Mouse (Mus musculus) 416B (cell line): ENCODE data around the gene Slc25a22.

Experiments
- DNase-seq: peaks from one replicate; pipeline ENCODE4 v3.0.0; 2011; ENCODE audit warnings: low read depth

Slc25a22 gene

DNA sequence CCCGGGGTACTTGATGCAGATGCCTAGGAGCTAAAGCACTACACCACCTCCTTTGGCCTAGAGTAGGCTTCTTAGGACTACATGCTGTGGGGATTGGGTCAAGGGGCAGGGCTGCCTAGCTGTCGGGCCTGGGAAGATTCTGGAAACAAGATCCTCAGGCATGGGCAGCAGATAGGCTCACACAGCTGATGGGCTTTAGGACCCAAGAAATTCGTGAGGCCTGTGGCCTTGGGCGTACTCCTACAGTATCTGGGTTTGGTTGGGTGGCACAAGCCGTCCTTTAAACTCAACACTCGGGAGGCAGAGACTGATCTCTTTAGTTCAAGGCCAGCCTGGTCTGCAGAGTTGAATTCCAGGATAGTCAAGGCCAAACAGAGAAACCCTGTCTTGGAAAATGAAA, 34.5 kb upstream of the Slc25a22 start:
- DNase-seq: no peak

DNA sequence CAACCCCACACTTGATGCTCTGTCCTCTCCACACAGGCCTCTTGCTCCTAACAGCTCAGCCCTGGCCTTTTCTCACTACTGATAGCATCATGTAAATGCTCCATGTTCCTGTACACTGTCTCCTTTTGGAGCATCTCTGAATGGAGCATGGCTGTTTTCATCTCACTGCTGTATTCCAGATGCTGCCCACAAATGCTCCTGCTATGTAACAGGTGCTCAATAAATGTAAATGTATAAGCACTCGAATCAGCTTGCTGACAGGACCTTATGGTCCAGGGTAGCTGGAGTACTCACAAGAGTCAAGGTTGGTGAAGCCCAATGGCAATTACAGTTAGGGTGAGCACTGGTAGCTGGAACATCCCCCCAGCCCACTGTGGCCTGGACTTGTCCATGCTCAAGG, 33.5 kb upstream of the Slc25a22 start:
- no peak for DNase-seq

DNA sequence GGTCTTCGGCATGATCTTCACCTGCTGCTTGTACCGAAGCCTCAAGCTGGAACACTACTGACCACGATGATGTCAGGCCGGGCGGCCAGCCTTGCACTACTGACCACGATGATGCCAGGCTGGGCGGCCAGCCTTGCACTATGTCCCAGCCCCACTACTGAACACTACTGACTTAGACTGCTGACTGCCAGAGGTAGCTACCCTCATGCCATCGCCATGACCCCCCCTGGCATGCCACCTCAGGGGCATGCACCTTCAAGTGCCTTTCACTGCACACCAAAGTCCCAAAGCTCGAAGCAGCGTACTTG, 32.9 kb upstream of the Slc25a22 start:
- DNase-seq: no peak

DNA sequence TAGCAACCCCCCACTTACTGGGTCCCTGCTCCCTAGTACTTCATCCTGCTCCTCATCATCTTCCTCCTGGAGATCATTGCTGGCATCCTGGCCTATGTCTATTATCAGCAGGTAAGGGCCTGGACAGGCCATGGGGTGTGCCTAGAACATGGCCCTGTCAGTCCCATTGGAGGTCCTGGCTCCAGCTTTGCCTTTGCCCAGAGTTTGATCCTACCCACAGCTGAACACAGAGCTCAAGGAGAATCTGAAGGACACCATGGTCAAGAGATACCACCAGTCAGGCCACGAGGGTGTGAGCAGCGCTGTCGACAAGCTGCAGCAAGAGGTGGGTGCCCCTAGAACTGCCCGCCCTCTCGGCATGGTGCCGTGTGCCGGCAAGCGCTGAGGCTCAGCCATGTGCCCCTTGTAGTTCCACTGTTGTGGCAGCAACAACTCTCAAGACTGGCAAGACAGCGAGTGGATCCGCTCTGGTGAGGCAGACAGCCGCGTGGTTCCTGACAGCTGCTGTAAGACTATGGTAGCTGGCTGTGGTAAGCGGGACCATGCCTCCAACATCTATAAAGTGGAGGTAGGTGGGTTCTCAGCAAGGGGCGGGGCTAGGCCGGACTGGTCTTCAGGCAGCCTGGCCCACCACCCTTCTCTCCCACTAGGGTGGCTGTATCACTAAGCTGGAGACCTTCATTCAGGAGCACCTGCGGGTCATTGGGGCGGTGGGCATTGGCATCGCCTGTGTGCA, 32.4 kb upstream of the Slc25a22 start:
- DNase-seq: no peak

DNA sequence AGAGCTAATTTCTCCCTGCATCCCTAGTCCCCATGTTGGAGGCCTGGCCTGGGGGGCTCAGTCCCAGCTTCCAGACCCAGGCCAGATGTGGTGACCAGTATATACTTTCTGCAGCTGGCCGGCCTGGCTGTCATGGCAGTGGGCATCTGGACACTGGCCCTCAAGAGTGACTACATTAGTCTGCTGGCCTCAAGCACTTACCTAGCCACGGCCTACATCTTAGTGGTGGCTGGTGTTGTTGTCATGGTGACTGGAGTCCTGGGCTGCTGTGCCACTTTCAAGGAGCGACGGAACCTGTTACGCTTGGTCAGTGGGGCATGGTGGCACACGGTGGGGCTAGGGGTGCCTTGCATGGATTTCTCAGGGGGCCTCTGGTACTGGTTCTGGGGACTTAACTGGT, 31.7 kb upstream of the Slc25a22 start:
- DNase-seq: no peak

DNA sequence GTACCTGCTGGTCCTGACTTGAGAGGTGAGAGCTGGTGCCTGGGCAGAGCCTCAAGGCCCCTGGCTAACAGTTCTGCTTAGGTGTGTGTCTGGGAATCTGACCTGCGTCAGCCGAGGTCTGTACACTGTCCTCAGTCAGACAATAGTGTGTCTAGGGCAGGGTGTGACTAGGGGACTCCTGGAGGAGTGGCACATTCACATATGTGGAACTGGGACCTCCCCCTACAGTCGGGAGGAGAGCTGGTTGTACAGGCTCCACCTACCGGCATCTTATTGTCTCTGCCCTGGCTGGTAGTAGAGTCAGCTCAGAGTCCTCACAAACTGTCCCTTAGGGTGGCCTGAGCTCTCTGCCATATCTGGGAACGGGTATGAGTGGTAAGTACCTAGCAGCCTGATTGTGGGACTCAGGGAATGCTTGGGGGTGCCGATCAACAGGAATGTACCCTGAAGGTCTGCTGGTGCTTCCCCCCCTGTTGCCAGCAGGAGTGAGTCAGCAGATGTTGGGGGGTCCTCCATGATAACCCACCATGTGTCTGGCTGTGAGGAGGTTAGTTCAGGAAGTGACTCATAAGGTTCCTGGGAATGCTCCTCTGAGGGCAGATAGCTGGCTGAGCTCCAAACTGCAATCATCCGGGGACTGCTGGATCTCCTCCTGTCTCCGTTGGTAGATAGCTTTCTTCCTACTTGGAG, 31.0 kb upstream of the Slc25a22 start:
- DNase-seq: peak; percentile 95

DNA sequence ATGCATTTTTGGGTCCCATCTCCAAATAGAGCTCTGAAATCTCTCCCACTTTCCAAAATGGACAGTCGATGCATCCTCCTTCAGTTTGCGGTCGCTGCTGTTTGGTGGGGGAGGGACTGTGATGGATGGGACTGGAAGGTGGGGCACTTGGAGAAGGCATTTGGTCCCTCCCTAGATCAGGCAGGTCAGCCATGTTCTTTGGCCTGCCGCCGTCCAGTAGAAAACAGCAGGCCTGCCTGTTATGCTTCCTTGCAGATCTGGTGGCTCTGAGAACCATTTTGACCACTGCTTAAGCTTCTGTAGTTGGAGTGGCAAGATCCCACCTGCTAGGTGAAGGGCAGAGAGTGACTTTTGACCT, 30.5 kb upstream of the Slc25a22 start:
- DNase-seq: peak; percentile 59

DNA sequence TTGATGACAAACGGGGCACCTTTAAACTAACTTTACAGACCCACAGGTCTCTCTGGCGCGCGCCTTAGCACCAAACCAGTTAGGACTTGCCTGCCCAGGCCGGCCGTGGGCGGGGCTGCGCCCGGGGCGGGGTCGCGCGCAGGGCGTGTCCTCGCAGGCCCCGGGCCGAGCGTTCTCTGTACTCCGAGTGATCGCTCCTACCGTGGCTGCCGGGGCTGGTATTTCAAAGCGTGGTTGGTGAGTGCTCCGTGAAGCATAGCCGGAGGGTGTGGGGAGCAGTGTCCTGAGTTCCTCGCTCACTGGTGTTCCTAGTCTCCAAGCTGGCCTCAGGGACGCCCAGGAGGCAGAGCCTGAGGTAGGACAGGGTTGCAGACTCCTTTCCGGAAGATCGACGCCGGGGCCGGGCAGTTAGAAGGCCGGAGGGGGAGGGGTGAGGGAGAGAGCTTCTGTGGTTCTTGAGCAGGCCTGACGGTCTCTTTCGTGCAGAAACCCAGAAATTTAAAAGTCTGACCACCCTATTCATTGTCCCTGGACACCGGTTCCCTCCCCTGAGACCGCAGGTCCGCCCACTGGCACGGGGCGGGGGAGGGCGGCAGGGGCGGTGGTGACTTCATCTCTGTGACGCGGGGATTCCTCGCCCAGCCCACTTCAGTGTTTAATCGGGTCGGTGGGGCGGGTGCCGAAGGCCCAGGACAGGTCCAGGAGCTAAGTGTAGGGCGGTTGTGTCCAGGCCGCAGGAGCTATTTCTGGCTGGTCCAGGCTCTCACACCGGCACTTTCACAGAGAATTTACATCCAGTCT, 29.7 kb upstream of the Slc25a22 start, which contains the start of gene Cd151:
Cd151 (plus strand) TSS at position 163 of the 801 bp plus-strand sequence.
- DNase-seq: peak; percentile 87

DNA sequence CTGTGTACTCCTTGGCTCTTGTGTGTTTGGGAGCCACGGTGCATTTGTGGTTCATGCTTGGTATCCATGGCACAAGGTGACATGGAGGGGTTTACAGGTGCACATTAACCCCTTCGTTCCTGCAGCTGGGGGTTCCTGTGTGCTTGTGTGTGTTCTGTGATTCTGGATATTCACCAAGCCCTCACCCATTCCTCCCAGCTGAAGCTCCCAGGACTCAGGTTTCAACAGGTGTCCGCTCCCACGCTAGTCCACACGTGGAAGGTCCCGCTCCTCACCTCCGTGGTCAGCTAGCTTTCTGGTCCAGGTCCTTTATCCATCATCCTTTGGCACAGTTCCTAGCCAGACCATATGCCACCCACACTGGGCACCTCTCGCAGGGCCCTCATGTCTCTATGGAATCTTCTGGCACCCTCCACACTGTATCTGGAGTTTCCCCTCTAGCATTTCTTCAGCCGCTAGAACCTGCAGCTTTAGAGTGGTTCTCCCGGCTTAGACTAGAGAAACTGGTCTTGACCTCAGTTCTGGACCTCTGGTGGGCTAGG, 29.0 kb upstream of the Slc25a22 start:
- DNase-seq: no peak

DNA sequence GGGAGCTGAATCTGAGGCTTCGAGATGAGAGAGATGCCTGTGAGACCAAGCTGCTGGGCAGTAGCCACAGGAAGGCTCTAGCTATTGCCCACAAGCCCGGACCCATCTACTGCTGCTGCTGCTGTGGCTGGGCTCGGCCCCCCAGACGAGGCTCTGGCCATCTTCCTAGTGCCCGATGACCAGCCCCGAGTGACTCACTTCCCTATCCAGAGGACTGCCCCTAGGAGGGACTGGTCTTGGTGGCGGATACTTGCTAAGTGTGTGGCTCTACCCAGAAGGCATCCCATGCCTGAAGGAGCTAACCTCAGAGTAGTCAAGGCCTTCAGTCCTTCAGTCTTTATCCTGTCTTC, 28.3 kb upstream of the Slc25a22 start:
- DNase-seq: peak; percentile 88

DNA sequence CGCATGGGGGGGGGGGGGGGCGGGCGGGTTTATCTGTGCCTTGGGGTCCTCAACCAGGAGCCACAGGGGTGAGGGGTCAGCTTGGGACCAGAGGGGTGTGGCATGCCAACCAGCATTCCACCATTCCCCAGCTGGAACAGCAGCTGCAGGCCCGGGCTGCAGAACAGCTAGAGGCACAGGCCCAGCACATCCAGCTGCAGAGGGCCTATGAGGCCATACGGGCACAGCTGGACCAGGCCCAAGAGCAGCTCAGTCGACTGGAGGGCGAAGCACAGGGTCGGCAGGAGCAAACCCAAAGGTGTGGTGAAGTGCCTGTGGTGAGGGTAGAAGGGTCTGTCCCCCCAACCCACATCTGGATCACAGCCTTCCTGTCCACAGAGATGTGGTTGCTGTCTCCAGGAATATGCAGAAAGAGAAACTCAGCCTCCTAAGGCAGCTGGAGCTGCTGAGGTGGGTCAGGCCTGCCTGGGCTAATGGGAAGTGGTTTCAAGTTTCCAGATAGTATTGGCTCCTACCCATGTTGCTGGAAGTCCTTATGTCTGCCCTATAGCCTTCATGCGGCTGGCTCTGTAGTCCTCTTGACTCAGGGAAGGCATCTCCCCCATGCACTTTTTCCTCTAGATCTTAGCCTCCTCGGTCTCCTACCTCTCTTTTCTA, 27.8 kb upstream of the Slc25a22 start:
- DNase-seq: peak; percentile 78

DNA sequence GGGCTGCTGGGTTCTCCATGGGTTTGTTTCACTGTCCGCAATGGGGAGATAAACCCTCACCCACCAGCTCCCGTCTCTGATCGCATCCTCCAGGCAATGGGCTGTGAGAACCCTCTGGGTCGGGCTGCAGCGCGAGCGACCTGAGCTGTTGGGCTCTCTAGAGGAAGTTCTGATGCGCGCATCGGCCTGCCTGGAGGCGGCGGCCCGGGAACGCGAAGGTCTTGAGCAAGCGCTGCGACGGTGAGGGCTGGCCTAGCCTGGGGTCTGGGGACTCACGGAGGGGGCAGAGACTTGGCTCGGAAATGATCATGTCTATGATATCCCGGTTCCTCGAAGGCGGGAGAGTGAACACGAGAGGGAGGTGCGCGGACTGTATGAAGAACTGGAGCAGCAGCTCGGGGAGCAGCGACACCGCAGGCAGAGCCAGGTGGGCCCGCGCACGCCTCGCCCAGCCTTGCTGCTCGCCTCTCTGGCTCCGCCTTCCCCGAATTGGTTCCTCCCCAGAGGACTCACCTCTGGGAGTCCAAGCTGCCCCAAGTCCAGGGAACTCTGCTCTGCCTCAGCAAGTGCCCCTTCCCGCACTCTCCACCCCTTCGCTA, 27.0 kb upstream of the Slc25a22 start:
- DNase-seq: no peak

DNA sequence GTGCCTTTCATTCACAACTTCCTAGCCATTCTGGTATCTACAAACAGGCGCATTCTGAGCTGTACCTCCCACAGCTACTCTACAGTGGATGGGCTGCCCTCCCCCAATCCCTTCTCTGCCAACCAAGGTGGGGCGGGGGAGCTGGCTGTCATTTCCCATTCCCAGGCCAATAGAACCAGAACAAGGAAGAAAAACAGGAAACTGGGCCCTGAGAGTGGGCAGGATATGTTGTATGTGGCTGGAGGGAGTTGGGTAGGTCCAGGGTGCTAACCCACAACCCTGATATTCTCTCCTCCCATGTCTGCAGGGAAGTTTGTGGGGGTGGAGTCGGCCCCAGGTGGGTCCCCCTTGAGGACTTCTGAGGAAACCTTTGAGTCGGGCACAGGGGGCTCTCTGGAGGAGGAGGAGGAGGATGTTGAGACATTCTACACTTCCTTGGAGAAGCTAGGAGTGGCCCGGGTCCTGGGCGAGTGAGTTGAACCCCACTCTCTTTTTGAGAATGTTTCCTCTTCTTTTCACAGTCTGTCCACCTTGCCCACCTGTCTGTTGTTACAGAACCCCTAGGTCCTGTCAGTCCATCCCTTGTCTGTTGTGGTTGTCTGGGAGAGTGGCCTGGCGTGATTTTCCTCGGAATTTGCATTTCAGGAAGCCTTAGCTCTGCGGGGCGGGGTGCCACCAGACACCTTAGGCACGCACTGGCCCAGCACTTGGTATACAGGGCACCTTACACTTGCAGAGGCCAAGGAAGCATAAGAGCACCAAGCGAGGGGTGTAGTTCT, 26.3 kb upstream of the Slc25a22 start:
- peak; percentile 47 for DNase-seq

DNA sequence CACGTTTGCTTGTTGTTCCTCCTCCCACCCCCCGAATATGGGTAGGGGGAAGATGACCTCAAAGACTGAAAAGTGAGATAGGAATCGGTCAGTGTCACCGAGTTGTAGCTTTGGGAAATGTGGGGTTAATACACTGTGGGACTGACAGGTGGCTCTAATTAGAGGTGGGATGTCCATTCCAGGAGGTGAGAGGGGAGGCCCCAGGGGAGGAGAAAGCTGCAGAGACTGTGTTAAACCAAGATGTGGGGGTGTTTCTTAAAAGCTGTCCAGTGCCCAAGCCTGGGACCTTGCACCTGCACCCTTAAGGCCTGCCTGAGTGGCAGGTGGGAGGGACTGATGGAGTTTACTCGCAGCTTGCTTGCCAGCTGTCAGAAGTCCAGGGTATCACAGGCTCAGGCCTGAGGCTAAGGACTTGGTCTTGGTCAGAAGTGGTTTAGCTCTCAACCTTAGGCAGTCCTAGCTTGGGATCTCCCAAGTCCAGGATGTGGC, 24.7 kb upstream of the Slc25a22 start:
- DNase-seq: no peak

DNA sequence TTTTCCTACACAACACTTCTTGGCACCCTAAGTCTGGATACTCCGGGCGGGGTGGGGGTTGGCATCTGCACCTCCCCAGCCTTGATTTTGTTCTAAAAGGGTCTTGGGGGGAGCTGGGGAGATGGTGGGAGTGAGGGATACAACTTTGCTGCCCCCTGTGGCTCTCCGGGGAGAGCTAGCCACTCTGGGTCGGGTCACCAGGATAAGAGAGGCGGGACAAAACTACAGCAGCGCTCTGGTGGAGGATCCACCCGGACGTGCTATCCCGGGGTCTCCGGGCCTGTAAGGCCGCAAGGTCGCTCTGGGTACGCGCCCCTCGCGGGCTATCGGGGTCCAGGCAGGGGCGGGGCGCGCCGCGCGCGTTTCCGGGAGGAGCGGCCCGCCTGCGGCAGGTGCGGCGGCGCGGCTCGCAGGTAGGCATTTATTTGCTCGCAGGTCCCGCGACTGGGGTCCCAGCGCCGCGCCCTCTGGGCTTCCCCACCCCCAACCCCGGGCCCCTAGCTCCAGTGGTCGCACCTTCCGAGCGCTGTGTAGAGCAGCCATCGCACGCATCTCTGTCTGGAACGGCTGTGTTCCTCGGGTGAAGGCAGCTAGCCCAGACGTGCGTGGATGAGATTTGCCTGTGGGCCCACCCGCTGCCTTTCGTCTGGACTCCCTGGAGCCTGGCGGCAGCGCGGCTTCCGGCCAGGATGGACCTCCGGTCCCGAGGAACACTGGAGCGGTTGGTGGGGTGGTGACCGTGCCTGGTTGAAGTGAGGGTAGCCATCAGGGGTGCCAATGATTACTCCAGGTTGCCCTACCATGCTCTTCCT, 24.0 kb upstream of the Slc25a22 start:
- DNase-seq: no peak

DNA sequence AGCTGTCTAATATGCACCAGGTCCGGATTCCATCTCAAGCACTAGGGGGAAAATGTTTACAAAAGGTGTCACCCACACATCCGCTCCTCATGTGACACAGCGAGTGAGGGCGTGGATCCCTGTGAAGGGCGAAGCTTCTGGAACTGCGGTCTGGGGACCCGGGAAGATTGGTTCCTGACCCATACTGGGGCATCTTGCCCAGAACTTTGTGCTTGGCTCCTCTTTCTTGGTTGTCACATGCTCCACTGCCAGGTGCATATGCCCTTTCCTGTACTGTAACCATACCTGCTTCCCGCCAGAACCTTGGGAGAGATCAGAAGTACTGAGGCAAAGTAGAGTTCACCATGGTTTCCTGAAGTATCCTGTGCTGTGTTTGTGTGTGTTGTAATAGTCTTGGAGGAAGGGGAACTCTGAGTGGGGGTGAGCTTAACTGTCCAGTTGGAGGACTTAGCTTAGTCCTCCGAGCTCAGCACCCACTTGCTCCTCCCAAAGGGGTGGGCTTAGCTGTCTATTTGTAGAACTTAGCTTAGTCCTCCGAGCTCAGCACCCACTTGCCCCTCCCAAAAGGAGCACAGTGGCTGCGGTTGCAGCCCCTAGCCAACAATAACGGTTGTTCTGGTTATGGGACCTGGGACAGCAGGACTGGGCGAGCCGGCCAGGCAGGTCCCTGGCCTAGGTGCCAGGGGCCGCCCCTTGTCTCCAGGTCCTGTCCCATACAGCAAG, 22.9 kb upstream of the Slc25a22 start, which contains the start of gene Cracr2b:
Cracr2b (plus strand) TSS at position 704 of the 723 bp plus-strand sequence.
- no peak for DNase-seq

DNA sequence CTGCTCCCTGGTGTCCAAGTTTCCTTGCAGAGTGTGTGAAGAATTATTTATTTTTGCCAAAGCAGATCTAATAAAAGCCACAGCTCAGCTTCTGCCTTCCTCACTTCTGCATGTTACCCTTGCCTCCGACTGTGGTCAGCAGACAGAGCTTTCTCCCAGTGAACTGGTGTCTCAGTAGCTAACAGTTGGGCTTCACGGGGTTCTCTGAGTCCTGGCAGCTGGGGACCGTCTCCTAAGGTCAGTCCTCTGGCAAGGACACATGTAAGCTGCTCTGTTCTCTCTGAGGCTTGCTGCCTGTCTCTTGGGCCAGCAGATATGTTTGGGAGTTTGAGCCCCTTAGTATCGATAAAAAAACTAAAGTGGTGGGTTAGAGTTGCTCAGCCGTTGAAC, 22.3 kb upstream of the Slc25a22 start:
- DNase-seq: no peak

DNA sequence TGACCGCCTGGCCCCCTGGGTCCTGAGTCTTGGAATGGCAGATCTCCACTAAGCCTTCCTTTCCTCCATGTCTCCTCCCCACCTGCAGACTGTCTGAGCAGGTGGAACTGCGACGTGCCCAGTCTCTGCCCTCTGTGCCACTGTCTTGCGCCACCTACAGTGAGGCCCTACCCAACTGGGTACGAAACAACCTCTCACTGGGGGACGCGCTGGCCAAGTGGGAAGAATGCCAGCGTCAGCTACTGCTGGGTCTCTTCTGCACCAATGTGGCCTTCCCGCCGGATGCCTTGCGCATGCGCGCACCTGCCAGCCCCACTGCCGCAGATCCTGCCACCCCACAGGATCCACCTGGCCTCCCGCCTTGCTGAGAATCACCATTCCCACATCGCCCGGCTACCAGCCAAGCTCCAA, 21.6 kb upstream of the Slc25a22 start:
- DNase-seq: no peak

DNA sequence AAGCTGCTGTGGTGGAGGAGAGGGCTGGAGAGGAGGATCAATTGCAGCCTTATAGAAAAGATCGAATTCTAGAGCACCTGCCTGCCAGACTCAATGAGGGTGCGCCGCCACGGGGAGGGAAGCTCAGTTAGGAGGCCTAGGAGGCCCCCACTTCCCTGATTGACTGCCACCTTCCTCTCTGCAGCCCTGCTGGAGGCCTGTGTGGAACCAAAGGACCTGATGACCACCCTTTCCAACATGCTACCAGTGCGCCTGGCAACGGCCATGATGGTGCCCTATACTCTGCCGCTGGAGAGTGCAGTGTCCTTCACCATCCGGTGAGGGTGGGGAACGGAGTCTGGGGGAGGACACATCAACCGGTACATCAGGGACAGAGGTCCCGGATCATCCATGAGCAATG, 21.0 kb upstream of the Slc25a22 start:
- no peak for DNase-seq
